Mouse (Mus musculus) embryo, embryonic 11.5 days (tissue): ENCODE measurements around the gene Syngr3.
A peak's percentile ranks its signal among the peaks of the same experiment; 100 is the strongest.
"Not testable (repeated sequence)": the region's sequence is repeated elsewhere in the genome, so short reads cannot be mapped to it uniquely, and the experiment has no call there.

ENCODE experiments used
- DNase-seq: peaks from one replicate; pipeline ENCODE4 v3.0.0-alpha.2; 2012; ENCODE audit warnings: low read depth, low spot score

Syngr3 gene

GRCm38 (mm10) chr17:24676877-24677276 is 12.9 kb downstream of the Syngr3 start:
- no peak for DNase-seq

- peak; percentile 56 for DNase-seq
Observed at GRCm38 (mm10) chr17:24676187-24676586, 13.6 kb downstream of the Syngr3 start.

GRCm38 (mm10) chr17:24674277-24674676 is 15.5 kb downstream of the Syngr3 start:
- DNase-seq = no peak

- DNase-seq = no peak
Observed at GRCm38 (mm10) chr17:24672141-24672540, 17.6 kb downstream of the Syngr3 start.

GRCm38 (mm10) chr17:24671346-24671745 is 18.4 kb downstream of the Syngr3 start:
- DNase-seq = no peak

- no peak for DNase-seq
Observed at GRCm38 (mm10) chr17:24670246-24670844, 19.4 kb downstream of the Syngr3 start.

GRCm38 (mm10) chr17:24669545-24670245 is 20.1 kb downstream of the Syngr3 start, which contains the start of gene Zfp598:
TSS of gene Zfp598 (plus strand) at chr17:24669687.
- DNase-seq = peak; percentile 85

GRCm38 (mm10) chr17:24669214-24669544 is 20.6 kb downstream of the Syngr3 start:
- not testable (repeated sequence) for DNase-seq

GRCm38 (mm10) chr17:24667416-24667815 is 22.3 kb downstream of the Syngr3 start:
- no peak for DNase-seq

- not testable (repeated sequence) for DNase-seq
Observed at GRCm38 (mm10) chr17:24667011-24667410, 22.7 kb downstream of the Syngr3 start.

- no peak for DNase-seq
Observed at GRCm38 (mm10) chr17:24658017-24658758, 31.6 kb downstream of the Syngr3 start, which contains the start of gene Npw. TSS of gene Npw (minus strand) at chr17:24658457.

- no peak for DNase-seq
Observed at GRCm38 (mm10) chr17:24654969-24655368, 34.8 kb downstream of the Syngr3 start.

- peak; percentile 51 for DNase-seq
Observed at GRCm38 (mm10) chr17:24653967-24654710, 35.6 kb downstream of the Syngr3 start.

GRCm38 (mm10) chr17:24651835-24652234 is 37.9 kb downstream of the Syngr3 start:
- no peak for DNase-seq

- no peak for DNase-seq
Observed at GRCm38 (mm10) chr17:24650766-24651165, 39.0 kb downstream of the Syngr3 start.

GRCm38 (mm10) chr17:24650070-24650616 is 39.6 kb downstream of the Syngr3 start, which contains the start of gene Slc9a3r2:
TSS of gene Slc9a3r2 (minus strand) at chr17:24650327.
- no peak for DNase-seq

GRCm38 (mm10) chr17:24649581-24650069 is 40.1 kb downstream of the Syngr3 start:
- no peak for DNase-seq

- DNase-seq = no peak
Observed at GRCm38 (mm10) chr17:24648731-24649377, 40.9 kb downstream of the Syngr3 start.

- DNase-seq = no peak
Observed at GRCm38 (mm10) chr17:24647493-24647892, 42.3 kb downstream of the Syngr3 start.

GRCm38 (mm10) chr17:24646381-24646780 is 43.4 kb downstream of the Syngr3 start:
- DNase-seq = no peak

GRCm38 (mm10) chr17:24645916-24646315 is 43.8 kb downstream of the Syngr3 start:
- DNase-seq = no peak
